Mouse (Mus musculus): ENCODE results near the gene Chac1. TPM values are rescaled to one million over a fixed set of nuclear protein-coding genes. Genes with fewer than 3 reads are reported as not detected.

Chac1 gene
- polyA plus RNA-seq, 1 experiment from 2014 or later, result 6.2 TPM

GRCm38 (mm10) chr2:119321771-119322586 lies 29.1 kb upstream of the Chac1 start:
- Histone ChIP-seq H3K36me3 (no peaks in the 10 kb centered on the region), H3K27ac (replicated peaks) (0 out of 2 replicates have a peak overlapping the region, but pooled peaks have one; percentile 34), H3K4me2 (peak overlapping the region; percentile 63), H3K4me1 (replicated peaks) (peaks cover 62% of the 10 kb centered on the region), H3K27me3 (peaks cover 95% of the 10 kb centered on the region), H3K9ac (peak overlapping the region; percentile 48), H3K4me3 (peak overlapping the region; percentile 33), H3K9me3 (no peaks in the 10 kb centered on the region)
- WGBS, result 1% methylated on average over 48 of the region's 48 CpGs
- peak; percentile 48 for ATAC-seq (ENCODE audit: low read depth)

- peaks cover 95% of the 10 kb centered on the region for H3K27me3 ChIP-seq
- H3K4me1 ChIP-seq (replicated peaks), result peaks cover 69% of the 10 kb centered on the region
- H3K27ac ChIP-seq (replicated peaks), result 0 out of 2 replicates have a peak overlapping the region, but pooled peaks have one; percentile 34
- peak; percentile 51 for ATAC-seq (ENCODE audit: low read depth)
- peak overlapping the region; percentile 48 for H3K9ac ChIP-seq
- peak overlapping the region; percentile 63 for H3K4me2 ChIP-seq
- H3K36me3 ChIP-seq, result no peaks in the 10 kb centered on the region
- H3K9me3 ChIP-seq, result no peaks in the 10 kb centered on the region
- 2% methylated on average over 37 of the region's 39 CpGs for WGBS
- H3K4me3 ChIP-seq, result peak overlapping the region; percentile 33
Observed at GRCm38 (mm10) chr2:119322587-119323300, 28.3 kb upstream of the Chac1 start.

GRCm38 (mm10) chr2:119323866-119324575 lies 27.0 kb upstream of the Chac1 start:
- Histone ChIP-seq H3K4me1 (replicated peaks) (peaks cover 80% of the 10 kb centered on the region), H3K36me3 (no peaks in the 10 kb centered on the region), H3K27ac (replicated peaks) (no peak overlapping the region), H3K4me3 (peak overlapping the region; percentile 45), H3K4me2 (peak overlapping the region; percentile 77), H3K9me3 (no peaks in the 10 kb centered on the region), H3K27me3 (peaks cover 96% of the 10 kb centered on the region), H3K9ac (no peak overlapping the region)
- WGBS, result under 1% methylated on average over 28 of the region's 32 CpGs
- ATAC-seq (ENCODE audit: low read depth), result no peak

- H3K27me3 ChIP-seq, result peaks cover 99% of the 10 kb centered on the region
- ATAC-seq (ENCODE audit: low read depth), result 0 out of 2 replicates have a peak, but pooled peaks have one; percentile 26
- H3K9ac ChIP-seq, result no peak overlapping the region
- H3K36me3 ChIP-seq, result no peaks in the 10 kb centered on the region
- H3K4me3 ChIP-seq, result peak overlapping the region; percentile 45
- peak overlapping the region; percentile 77 for H3K4me2 ChIP-seq
- peaks cover 86% of the 10 kb centered on the region for H3K4me1 ChIP-seq (replicated peaks)
- H3K27ac ChIP-seq (replicated peaks), result no peak overlapping the region
- under 1% methylated on average over 32 of the region's 32 CpGs for WGBS
- H3K9me3 ChIP-seq, result no peaks in the 10 kb centered on the region
Observed at GRCm38 (mm10) chr2:119324576-119325318, 26.3 kb upstream of the Chac1 start.

GRCm38 (mm10) chr2:119325568-119326143 lies 25.4 kb upstream of the Chac1 start, which contains the start of gene Dll4:
TSS of gene Dll4 (plus strand) at chr2:119325784.
- Histone ChIP-seq H3K4me2 (peak within 1 kb of the TSS; percentile 77), H3K4me1 (replicated peaks) (peaks cover 86% of the 10 kb centered on the region)
- ATAC-seq (ENCODE audit: low read depth), result no peak

GRCm38 (mm10) chr2:119326161-119327101 lies 24.6 kb upstream of the Chac1 start:
- Histone ChIP-seq H3K4me3 (peak overlapping the region; percentile 45), H3K27me3 (peaks cover 100% of the 10 kb centered on the region), H3K9me3 (no peaks in the 10 kb centered on the region), H3K36me3 (no peaks in the 10 kb centered on the region), H3K4me2 (peak overlapping the region; percentile 77), H3K27ac (replicated peaks) (peak overlapping the region; percentile 38; the same call in 1 of the 2 replicates), H3K4me1 (replicated peaks) (peaks cover 79% of the 10 kb centered on the region), H3K9ac (peak overlapping the region; percentile 65)
- no peak for ATAC-seq (ENCODE audit: low read depth)
- under 1% methylated on average over 61 of the region's 61 CpGs for WGBS

More at GRCm38 (mm10) chr2:119325568-119326143, 25.4 kb upstream of the Chac1 start, which contains the start of gene Dll4:
- Histone ChIP-seq H3K36me3 (no peaks in the 10 kb centered on the region), H3K9me3 (no peaks in the 10 kb centered on the region), H3K27ac (replicated peaks) (peak within 1 kb of the TSS; percentile 38; the same call in 1 of the 2 replicates), H3K27me3 (peaks cover 100% of the 10 kb centered on the region), H3K9ac (peak within 1 kb of the TSS; percentile 65), H3K4me3 (peak within 1 kb of the TSS; percentile 45)
- WGBS, result under 1% methylated on average over 33 of the region's 33 CpGs

- ATAC-seq (ENCODE audit: low read depth), result no peak
- Histone ChIP-seq H3K27me3 (peaks cover 100% of the 10 kb centered on the region), H3K9me3 (no peaks in the 10 kb centered on the region), H3K4me3 (peak overlapping the region; percentile 45), H3K27ac (replicated peaks) (no peak overlapping the region), H3K4me2 (peak overlapping the region; percentile 77), H3K9ac (peak overlapping the region; percentile 65), H3K4me1 (replicated peaks) (peaks cover 72% of the 10 kb centered on the region), H3K36me3 (no peaks in the 10 kb centered on the region)
- under 1% methylated on average over 30 of the region's 30 CpGs for WGBS
Observed at GRCm38 (mm10) chr2:119327102-119327480, 23.9 kb upstream of the Chac1 start.

- no peak overlapping the region for H3K27ac ChIP-seq (replicated peaks)
- ATAC-seq (ENCODE audit: low read depth), result no peak
- peaks cover 63% of the 10 kb centered on the region for H3K4me1 ChIP-seq (replicated peaks)
- H3K27me3 ChIP-seq, result peaks cover 100% of the 10 kb centered on the region
- peak overlapping the region; percentile 45 for H3K4me3 ChIP-seq
- 16% methylated on average over 11 of the region's 11 CpGs for WGBS
- peak overlapping the region; percentile 77 for H3K4me2 ChIP-seq
- no peaks in the 10 kb centered on the region for H3K9me3 ChIP-seq
- H3K9ac ChIP-seq, result peak overlapping the region; percentile 45
- H3K36me3 ChIP-seq, result no peaks in the 10 kb centered on the region
Observed at GRCm38 (mm10) chr2:119327942-119328526, 23.0 kb upstream of the Chac1 start.

- H3K4me2 ChIP-seq, result peak overlapping the region; percentile 77
- ATAC-seq (ENCODE audit: low read depth), result no peak
- peak overlapping the region; percentile 45; the same call in 1 of the 2 replicates for H3K9ac ChIP-seq
- H3K9me3 ChIP-seq, result no peaks in the 10 kb centered on the region
- H3K4me3 ChIP-seq, result peak overlapping the region; percentile 45; the same call in 1 of the 2 replicates
- H3K4me1 ChIP-seq (replicated peaks), result peaks cover 58% of the 10 kb centered on the region
- peaks cover 97% of the 10 kb centered on the region for H3K27me3 ChIP-seq
- no peak overlapping the region for H3K27ac ChIP-seq (replicated peaks)
- 31% methylated on average over 5 of the region's 5 CpGs for WGBS
- H3K36me3 ChIP-seq, result no peaks in the 10 kb centered on the region
Observed at GRCm38 (mm10) chr2:119328546-119328945, 22.5 kb upstream of the Chac1 start.
